ENCODE assay signal across 8 mouse cellular contexts in the genomic region with DNA sequence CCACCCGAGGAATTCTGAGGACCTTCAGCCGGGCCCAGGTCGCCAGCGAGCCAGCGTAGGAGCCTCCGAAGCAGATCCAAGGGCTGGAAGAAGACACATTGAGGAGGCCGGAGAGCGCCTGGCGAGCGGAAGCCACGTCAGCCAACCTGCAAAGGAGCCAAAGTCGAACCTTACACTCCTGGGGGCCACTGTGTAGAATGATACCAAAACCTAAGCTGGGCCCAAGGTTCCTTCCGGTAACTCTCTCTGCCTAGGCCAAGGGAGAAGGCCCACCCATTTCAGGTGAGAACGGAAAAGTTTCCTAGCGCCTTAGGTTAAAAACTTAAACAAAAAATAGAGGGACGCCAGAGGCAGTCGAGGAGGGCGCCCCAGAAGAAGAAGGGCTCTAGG. TPM values are rescaled to one million over a fixed set of nuclear protein-coding genes. Genes with fewer than 3 reads are reported as not detected.
DNase-seq lines count a peak whose midpoint lies in the region; ATAC-seq and TF ChIP-seq lines count a peak whose summit lies in the region.

No protein-coding gene starts in this region.

- TF ChIP-seq CTCF in E14TG2a.4 (conservative IDR thresholded peaks at IDR 0.05; ENCODE audit: low read length) = no peak
- TF ChIP-seq CTCF in heart, postnatal 0 days (IDR thresholded peaks at IDR 0.05; ENCODE audit: low read depth) = no peak

- no peak overlapping the region for H3K27ac ChIP-seq in heart, postnatal 0 days (ENCODE audit: low read depth)
- no peak overlapping the region for H3K27ac ChIP-seq in liver, embryonic 16.5 days (ENCODE audit: low read length)

- H3K4me3 ChIP-seq in E14TG2a.4 (replicated peaks; ENCODE audit: low read length) = peak overlapping the region; percentile 89
- H3K4me3 ChIP-seq in heart, postnatal 0 days (ENCODE audit: low read depth, low read length) = peak overlapping the region; percentile 70
- H3K4me3 ChIP-seq in liver, embryonic 16.5 days (ENCODE audit: low read depth, low read length) = peak overlapping the region; percentile 63

- peaks cover 93% of the 10 kb centered on the region for H3K27me3 ChIP-seq in E14TG2a.4 (ENCODE audit: insufficient read depth, low read length)
- H3K27me3 ChIP-seq in heart, postnatal 0 days (ENCODE audit: control insufficient read depth, insufficient read depth, low read length) = peaks cover 95% of the 10 kb centered on the region
- peaks cover 91% of the 10 kb centered on the region for H3K27me3 ChIP-seq in liver, embryonic 16.5 days (ENCODE audit: control insufficient read depth, insufficient read depth, low read depth, low read length)

- H3K4me2 ChIP-seq in heart, postnatal 0 days (ENCODE audit: low read depth, low read length) = peak overlapping the region; percentile 97
- H3K4me2 ChIP-seq in liver, embryonic 16.5 days (ENCODE audit: low read depth, low read length) = peak overlapping the region; percentile 84

- no peaks in the 10 kb centered on the region for H3K36me3 ChIP-seq in E14TG2a.4 (ENCODE audit: insufficient read depth, low read length)
- no peaks in the 10 kb centered on the region for H3K36me3 ChIP-seq in heart, postnatal 0 days (replicated peaks; ENCODE audit: control insufficient read depth, insufficient read depth, low read length)
- no peaks in the 10 kb centered on the region for H3K36me3 ChIP-seq in liver, embryonic 16.5 days (ENCODE audit: control insufficient read depth, insufficient read depth)

- TF ChIP-seq EP300 in heart, postnatal 0 days (IDR thresholded peaks at IDR 0.05; ENCODE audit: low read depth) = no peak

- H3K9ac ChIP-seq in heart, postnatal 0 days (replicated peaks; ENCODE audit: low read depth, low read length) = no peak overlapping the region
- H3K9ac ChIP-seq in liver, embryonic 16.5 days (ENCODE audit: low read depth, low read length) = no peak overlapping the region

- no peak for ATAC-seq in heart, postnatal 0 days (ENCODE audit: insufficient read depth, low read depth)
- ATAC-seq in liver, embryonic 16.5 days (ENCODE audit: low read depth) = no peak

- no peaks in the 10 kb centered on the region for H3K9me3 ChIP-seq in E14TG2a.4 (ENCODE audit: low read length)
- no peaks in the 10 kb centered on the region for H3K9me3 ChIP-seq in heart, postnatal 0 days (replicated peaks; ENCODE audit: control insufficient read depth, low read length)
- H3K9me3 ChIP-seq in liver, embryonic 16.5 days (replicated peaks; ENCODE audit: control insufficient read depth, low read length) = no peaks in the 10 kb centered on the region

- H3K4me1 ChIP-seq in E14TG2a.4 (replicated peaks; ENCODE audit: low read depth, low read length) = peaks cover 18% of the 10 kb centered on the region
- H3K4me1 ChIP-seq in heart, postnatal 0 days (ENCODE audit: control insufficient read depth, insufficient read depth) = peaks cover 6% of the 10 kb centered on the region
- H3K4me1 ChIP-seq in liver, embryonic 16.5 days (ENCODE audit: control insufficient read depth, low read depth, low read length) = peaks cover 15% of the 10 kb centered on the region

- WGBS in heart, postnatal 0 days = 6% methylated on average over 18 of the region's 18 CpGs
- 5% methylated on average over 18 of the region's 18 CpGs for WGBS in liver, embryonic 16.5 days (ENCODE audit: insufficient replicate concordance)

- DNase-seq in heart, adult 11 months = peak; percentile 75
- DNase-seq in heart, postnatal 4 days = no peak
- no peak for DNase-seq in heart, postnatal 0 days (ENCODE audit: low spot score)
- DNase-seq in T-cell, adult 2 months (ENCODE audit: low spot score) = no peak
- DNase-seq in urinary bladder, adult 18-20 months (ENCODE audit: low spot score in 2 of 2) = no peak
- DNase-seq in urinary bladder, adult 2 months (ENCODE audit: low spot score) = no peak

RNA-seq across cellular contexts. Expression of a gene that starts 2.4 kb away (rescaled TPM):
- total RNA-seq in heart, postnatal 4 days (2021) = not detected
- total RNA-seq in heart, postnatal 0 days (2014; rRNA removed; ENCODE audit: low replicate concordance) = 14.0 TPM in 1 of 2 replicates, not detected in the other
- 0.05 and 0.14 TPM in 2 replicates for polyA plus RNA-seq in heart, postnatal 0 days (2015; fragmentation: Nextera tagmentation; extraction: Ambion mirVana)
- 0.54 and 0.72 TPM in 2 replicates for polyA plus RNA-seq in liver, embryonic 16.5 days (2015; fragmentation: Nextera tagmentation; extraction: Ambion mirVana)
- 0.52 and 0.73 TPM in 2 replicates for polyA plus RNA-seq in urinary bladder, adult 2 months (2012; rRNA removed)

RNA-seq across cellular contexts. Expression of a gene that starts 26.1 kb away (rescaled TPM):
- not detected for total RNA-seq in heart, postnatal 4 days (2021)
- not detected in 2 replicates for total RNA-seq in heart, postnatal 0 days (2014; rRNA removed; ENCODE audit: low replicate concordance)
- not detected in 2 replicates for polyA plus RNA-seq in heart, postnatal 0 days (2015; fragmentation: Nextera tagmentation; extraction: Ambion mirVana)
- polyA plus RNA-seq in liver, embryonic 16.5 days (2015; fragmentation: Nextera tagmentation; extraction: Ambion mirVana) = not detected in 2 replicates
- polyA plus RNA-seq in urinary bladder, adult 2 months (2012; rRNA removed) = not detected in 2 replicates

RNA-seq across cellular contexts. Expression of a gene that starts 28.3 kb away (rescaled TPM):
- total RNA-seq in heart, postnatal 4 days (2021) = 100 to 1,000 TPM; 504 to 579 TPM
- total RNA-seq in heart, postnatal 0 days (2014; rRNA removed; ENCODE audit: low replicate concordance) = 48.9 and 128 TPM in 2 replicates
- 1.9 TPM in 1 of 2 replicates, not detected in the other for polyA plus RNA-seq in heart, postnatal 0 days (2015; fragmentation: Nextera tagmentation; extraction: Ambion mirVana)
- polyA plus RNA-seq in liver, embryonic 16.5 days (2015; fragmentation: Nextera tagmentation; extraction: Ambion mirVana) = 13.7 and 18.8 TPM in 2 replicates
- polyA plus RNA-seq in urinary bladder, adult 2 months (2012; rRNA removed) = 0.46 TPM in 1 of 2 replicates, not detected in the other

RNA-seq across cellular contexts. Expression of a gene that starts 28.6 kb away (rescaled TPM):
- 100 to 1,000 TPM; 416 to 424 TPM for total RNA-seq in heart, postnatal 4 days (2021)
- total RNA-seq in heart, postnatal 0 days (2014; rRNA removed; ENCODE audit: low replicate concordance) = 563 and 573 TPM in 2 replicates
- polyA plus RNA-seq in heart, postnatal 0 days (2015; fragmentation: Nextera tagmentation; extraction: Ambion mirVana) = 0.34 TPM in 1 of 2 replicates, not detected in the other
- 2.9 and 4.7 TPM in 2 replicates for polyA plus RNA-seq in liver, embryonic 16.5 days (2015; fragmentation: Nextera tagmentation; extraction: Ambion mirVana)
- polyA plus RNA-seq in urinary bladder, adult 2 months (2012; rRNA removed) = 0.18 and 0.74 TPM in 2 replicates

RNA-seq across cellular contexts. Expression of a gene that starts 34.0 kb away (rescaled TPM):
- 100 to 1,000 TPM; 139 to 147 TPM for total RNA-seq in heart, postnatal 4 days (2021)
- total RNA-seq in heart, postnatal 0 days (2014; rRNA removed; ENCODE audit: low replicate concordance) = 29.3 and 34.1 TPM in 2 replicates
- polyA plus RNA-seq in heart, postnatal 0 days (2015; fragmentation: Nextera tagmentation; extraction: Ambion mirVana) = 4.0 and 4.2 TPM in 2 replicates
- polyA plus RNA-seq in liver, embryonic 16.5 days (2015; fragmentation: Nextera tagmentation; extraction: Ambion mirVana) = 47.5 and 58.3 TPM in 2 replicates
- 3.2 and 4.3 TPM in 2 replicates for polyA plus RNA-seq in urinary bladder, adult 2 months (2012; rRNA removed)
